Mouse (Mus musculus) embryonic facial prominence, embryonic 10.5 days (tissue): Measurements from ENCODE around the gene Svs1. TPM values are rescaled to one million over a fixed set of nuclear protein-coding genes. Genes with fewer than 3 reads are reported as not detected.

Experiments
- DNase-seq: peaks from one replicate; pipeline ENCODE4 v3.0.0-alpha.2; 2017; ENCODE audit warnings: low spot score
- H3K27ac ChIP-seq: fragments of 300-500 bp; sonication (generic); replicated peaks from 2 replicates; pipeline ENCODE4 v1.5.1; 2016; ENCODE audit warnings: mild to moderate bottlenecking
- H3K27me3 ChIP-seq: fragments of 300-500 bp; sonication (generic); replicated peaks from 2 replicates; pipeline ENCODE4 v1.6.1; 2016; ENCODE audit warnings: low read depth, mild to moderate bottlenecking; ENCODE audit not compliant: poor library complexity, severe bottlenecking
- H3K36me3 ChIP-seq: fragments of 300-500 bp; sonication (generic); replicated peaks from 2 replicates; pipeline ENCODE4 v1.6.1; 2016; ENCODE audit warnings: mild to moderate bottlenecking, moderate library complexity
- H3K4me1 ChIP-seq: fragments of 300-500 bp; sonication (generic); 2 replicates; pipeline ENCODE4 v1.6.1; 2016
- H3K4me3 ChIP-seq: fragments of 300-500 bp; sonication (generic); 2 replicates; pipeline ENCODE4 v1.5.1; 2016; ENCODE audit warnings: mild to moderate bottlenecking, moderate library complexity
- H3K9me3 ChIP-seq: fragments of 300-500 bp; sonication (generic); 2 replicates; pipeline ENCODE4 v1.6.1; 2016; ENCODE audit warnings: mild to moderate bottlenecking
- WGBS: fragments of 180-500 bp; shearing (Covaris S2); methylation state at CpG from one replicate; pipeline ENCODE4 v1.1.7; 2016; 5-methylcytosine and 5-hydroxymethylcytosine counted together
- polyA plus RNA-seq: library from polyadenylated mRNA; unstranded; fragments of >200 nt; fragmentation: Nextera tagmentation; extraction: Ambion mirVana; gene quantifications from 2 replicates; pipeline ENCODE4 v1.2.1, GENCODE M21; 2016

The Svs1 gene
- polyA plus RNA-seq, 1 experiment from 2014 or later = not detected

- no peak overlapping the region for H3K27ac ChIP-seq
- H3K36me3 ChIP-seq = no peaks in the 10 kb centered on the region
- H3K4me1 ChIP-seq = peaks cover 8% of the 10 kb centered on the region
- H3K27me3 ChIP-seq = no peaks in the 10 kb centered on the region
- DNase-seq = no peak
- no peaks in the 10 kb centered on the region for H3K9me3 ChIP-seq
- H3K4me3 ChIP-seq = no peak overlapping the region
- 83% methylated on average over 3 of the region's 3 CpGs for WGBS
These were observed 26.8 kb downstream of the Svs1 start for GRCm38 (mm10) chr6:49013458-49013857.

- DNase-seq = peak; percentile 19
- Histone ChIP-seq H3K36me3 (no peaks in the 10 kb centered on the region), H3K9me3 (no peaks in the 10 kb centered on the region), H3K27me3 (no peaks in the 10 kb centered on the region), H3K4me1 (peaks cover 4% of the 10 kb centered on the region; the same call in 1 of the 2 replicates), H3K27ac (no peak overlapping the region), H3K4me3 (no peak overlapping the region)
- 70% methylated on average over 12 of the region's 12 CpGs for WGBS
These were observed 30.5 kb downstream of the Svs1 start for GRCm38 (mm10) chr6:49017150-49017549.

GRCm38 (mm10) chr6:49019341-49019740 lies 32.7 kb downstream of the Svs1 start:
- no peaks in the 10 kb centered on the region for H3K27me3 ChIP-seq
- no peaks in the 10 kb centered on the region for H3K9me3 ChIP-seq
- no peak overlapping the region for H3K27ac ChIP-seq
- WGBS = 87% methylated on average over 1 of the region's 1 CpGs
- no peak overlapping the region for H3K4me3 ChIP-seq
- peaks cover 4% of the 10 kb centered on the region; the same call in 1 of the 2 replicates for H3K4me1 ChIP-seq
- no peak for DNase-seq
- H3K36me3 ChIP-seq = no peaks in the 10 kb centered on the region

GRCm38 (mm10) chr6:49021141-49022012 lies 34.7 kb downstream of the Svs1 start:
- peaks cover 4% of the 10 kb centered on the region; the same call in 1 of the 2 replicates for H3K4me1 ChIP-seq
- H3K27ac ChIP-seq = no peak overlapping the region
- H3K36me3 ChIP-seq = no peaks in the 10 kb centered on the region
- H3K27me3 ChIP-seq = no peaks in the 10 kb centered on the region
- DNase-seq = no peak
- H3K4me3 ChIP-seq = no peak overlapping the region
- WGBS = 73% methylated on average over 14 of the region's 14 CpGs
- no peaks in the 10 kb centered on the region for H3K9me3 ChIP-seq

- Histone ChIP-seq H3K4me3 (no peak overlapping the region), H3K36me3 (no peaks in the 10 kb centered on the region), H3K9me3 (no peaks in the 10 kb centered on the region), H3K27ac (no peak overlapping the region), H3K4me1 (peaks cover 4% of the 10 kb centered on the region; the same call in 1 of the 2 replicates), H3K27me3 (no peaks in the 10 kb centered on the region)
- 89% methylated on average over 2 of the region's 2 CpGs for WGBS
- no peak for DNase-seq
These were observed 35.7 kb downstream of the Svs1 start for GRCm38 (mm10) chr6:49022384-49022783.

GRCm38 (mm10) chr6:49023315-49023714 lies 36.7 kb downstream of the Svs1 start:
- no peaks in the 10 kb centered on the region for H3K27me3 ChIP-seq
- H3K9me3 ChIP-seq = no peaks in the 10 kb centered on the region
- no peaks in the 10 kb centered on the region for H3K36me3 ChIP-seq
- 82% methylated on average over 10 of the region's 10 CpGs for WGBS
- no peak overlapping the region for H3K4me3 ChIP-seq
- peaks cover 4% of the 10 kb centered on the region; the same call in 1 of the 2 replicates for H3K4me1 ChIP-seq
- no peak for DNase-seq
- H3K27ac ChIP-seq = no peak overlapping the region

- no peaks in the 10 kb centered on the region for H3K9me3 ChIP-seq
- H3K27me3 ChIP-seq = no peaks in the 10 kb centered on the region
- WGBS = 84% methylated on average over 7 of the region's 7 CpGs
- no peaks in the 10 kb centered on the region for H3K36me3 ChIP-seq
- H3K27ac ChIP-seq = no peak overlapping the region
- no peak for DNase-seq
- no peak overlapping the region for H3K4me3 ChIP-seq
- peaks cover 4% of the 10 kb centered on the region; the same call in 1 of the 2 replicates for H3K4me1 ChIP-seq
These were observed 38.6 kb downstream of the Svs1 start for GRCm38 (mm10) chr6:49025290-49025689.

GRCm38 (mm10) chr6:49026496-49026895 lies 39.8 kb downstream of the Svs1 start:
- H3K9me3 ChIP-seq = no peaks in the 10 kb centered on the region
- no peaks in the 10 kb centered on the region for H3K36me3 ChIP-seq
- H3K4me1 ChIP-seq = no peaks in the 10 kb centered on the region
- H3K27me3 ChIP-seq = no peaks in the 10 kb centered on the region
- no peak for DNase-seq
- 91% methylated on average over 5 of the region's 5 CpGs for WGBS
- H3K27ac ChIP-seq = no peak overlapping the region
- H3K4me3 ChIP-seq = no peak overlapping the region

GRCm38 (mm10) chr6:49028019-49028418 lies 41.4 kb downstream of the Svs1 start:
- no peak for DNase-seq
- Histone ChIP-seq H3K4me1 (no peaks in the 10 kb centered on the region), H3K27ac (no peak overlapping the region), H3K36me3 (no peaks in the 10 kb centered on the region), H3K9me3 (no peaks in the 10 kb centered on the region), H3K4me3 (no peak overlapping the region), H3K27me3 (no peaks in the 10 kb centered on the region)
- 92% methylated on average over 6 of the region's 6 CpGs for WGBS

GRCm38 (mm10) chr6:49028708-49029107 lies 42.0 kb downstream of the Svs1 start:
- no peaks in the 10 kb centered on the region for H3K4me1 ChIP-seq
- no peak for DNase-seq
- no peaks in the 10 kb centered on the region for H3K27me3 ChIP-seq
- H3K27ac ChIP-seq = no peak overlapping the region
- WGBS = 85% methylated on average over 3 of the region's 3 CpGs
- H3K4me3 ChIP-seq = no peak overlapping the region
- no peaks in the 10 kb centered on the region for H3K36me3 ChIP-seq
- no peaks in the 10 kb centered on the region for H3K9me3 ChIP-seq

- Histone ChIP-seq H3K4me1 (peaks cover 2% of the 10 kb centered on the region; the same call in 1 of the 2 replicates), H3K36me3 (no peaks in the 10 kb centered on the region), H3K27ac (no peak overlapping the region), H3K27me3 (peaks cover 9% of the 10 kb centered on the region), H3K4me3 (no peak overlapping the region), H3K9me3 (no peaks in the 10 kb centered on the region)
- 87% methylated on average over 4 of the region's 4 CpGs for WGBS
- no peak for DNase-seq
These were observed 44.6 kb downstream of the Svs1 start for GRCm38 (mm10) chr6:49031230-49031629.

- Histone ChIP-seq H3K4me1 (peaks cover 13% of the 10 kb centered on the region), H3K9me3 (no peaks in the 10 kb centered on the region), H3K27ac (no peak overlapping the region), H3K36me3 (no peaks in the 10 kb centered on the region), H3K27me3 (peaks cover 25% of the 10 kb centered on the region), H3K4me3 (no peak overlapping the region)
- 83% methylated on average over 4 of the region's 4 CpGs for WGBS
- no peak for DNase-seq
These were observed 46.1 kb downstream of the Svs1 start for GRCm38 (mm10) chr6:49032783-49033182.
